Mouse (Mus musculus): ENCODE results near the gene Serpina10. TPM values are rescaled to one million over a fixed set of nuclear protein-coding genes. Genes with fewer than 3 reads are reported as not detected.
"Not testable (repeated sequence)": the region's sequence is repeated elsewhere in the genome, so short reads cannot be mapped to it uniquely, and the experiment has no call there.

The Serpina10 gene
- polyA plus RNA-seq, 1 experiment from 2014 or later, result 0.04 TPM

- Histone ChIP-seq H3K4me1 (no peaks in the 10 kb centered on the region), H3K4me3 (no peak overlapping the region), H3K27ac (no peak overlapping the region), H3K27me3 (replicated peaks) (no peaks in the 10 kb centered on the region), H3K4me2 (no peak overlapping the region), H3K9ac (no peak overlapping the region), H3K9me3 (no peaks in the 10 kb centered on the region), H3K36me3 (replicated peaks) (no peaks in the 10 kb centered on the region)
- WGBS, result 77% methylated on average over 2 of the region's 2 CpGs
- ATAC-seq (replicated peaks), result no peak
These were observed 32.8 kb downstream of the Serpina10 start for GRCm38 (mm10) chr12:103598411-103598810.

DNA sequence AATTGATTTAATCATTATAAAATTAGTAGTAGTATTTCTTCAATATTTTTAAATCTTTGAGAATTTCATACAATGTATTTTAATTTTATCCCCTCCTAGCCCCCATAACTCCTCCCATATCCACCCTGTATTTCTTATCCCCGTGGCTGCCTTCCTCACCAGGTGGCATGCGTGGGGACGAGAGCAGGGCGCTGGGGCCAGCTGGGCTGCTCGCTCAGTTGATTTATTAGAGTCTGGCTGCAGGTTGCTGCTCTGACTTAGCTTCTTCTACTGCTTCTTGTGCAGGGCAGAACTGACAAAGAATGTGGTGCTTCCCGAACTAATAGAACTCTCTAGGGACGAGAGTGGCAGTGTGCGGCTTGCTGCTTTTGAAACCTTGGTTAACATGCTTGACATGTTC is 47.5 kb downstream of the Serpina10 start:
- whole genome bisulfite sequencing, result 80% methylated on average over 8 of the region's 8 CpGs
- H3K36me3 ChIP-seq (replicated peaks), result no peaks in the 10 kb centered on the region
- no peaks in the 10 kb centered on the region for H3K4me1 ChIP-seq
- no peak overlapping the region for H3K4me3 ChIP-seq
- ATAC-seq (replicated peaks), result no peak
- H3K27me3 ChIP-seq (replicated peaks), result no peaks in the 10 kb centered on the region
- H3K4me2 ChIP-seq, result no peak overlapping the region
- no peaks in the 10 kb centered on the region for H3K9me3 ChIP-seq
- no peak overlapping the region for H3K27ac ChIP-seq
- no peak overlapping the region for H3K9ac ChIP-seq

DNA sequence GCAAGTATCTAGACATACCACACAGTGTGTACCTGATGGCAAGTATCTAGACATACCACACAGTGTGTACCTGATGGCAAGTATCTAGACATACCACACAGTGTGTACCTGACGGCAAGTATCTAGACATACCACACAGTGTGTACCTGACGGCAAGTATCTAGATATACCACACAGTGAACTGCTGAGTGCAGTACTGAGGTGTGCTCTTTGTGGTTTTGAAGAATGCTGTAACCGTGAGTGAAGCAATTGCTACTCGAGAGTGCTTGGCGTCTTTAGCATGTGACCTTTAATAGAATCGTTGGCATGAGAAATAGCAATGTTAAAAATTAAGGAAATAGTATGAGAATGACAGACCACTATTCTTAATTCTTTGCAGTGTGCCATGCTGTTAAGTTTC is 53.1 kb downstream of the Serpina10 start:
- H3K27me3 ChIP-seq (replicated peaks), result not testable (repeated sequence)

DNA sequence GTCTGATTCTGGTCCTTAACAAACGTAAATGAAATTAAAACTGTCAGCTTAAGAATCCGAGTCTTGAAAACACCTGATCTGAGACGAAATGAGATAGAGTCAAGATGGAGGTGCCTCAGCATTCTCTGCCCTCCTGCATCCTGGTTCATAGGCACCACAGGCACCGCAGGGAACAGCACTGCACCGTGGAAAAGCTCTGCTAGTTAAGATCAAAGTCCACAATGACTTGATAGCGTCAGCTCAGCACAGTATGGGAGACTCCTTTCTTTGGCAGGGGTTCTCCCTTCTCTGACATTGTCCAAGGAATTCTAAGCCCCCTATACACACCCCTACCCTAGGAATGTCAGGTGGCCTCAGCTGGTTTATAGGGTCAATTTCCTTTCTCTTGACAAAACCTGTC is 61.6 kb downstream of the Serpina10 start:
- H3K4me1 ChIP-seq, result no peaks in the 10 kb centered on the region
- H3K27ac ChIP-seq, result no peak overlapping the region
- ATAC-seq (replicated peaks), result no peak
- no peak overlapping the region for H3K4me2 ChIP-seq
- no peak overlapping the region for H3K9ac ChIP-seq
- no peaks in the 10 kb centered on the region for H3K27me3 ChIP-seq (replicated peaks)
- no peaks in the 10 kb centered on the region for H3K9me3 ChIP-seq
- H3K36me3 ChIP-seq (replicated peaks), result no peaks in the 10 kb centered on the region
- WGBS, result 65% methylated on average over 6 of the region's 6 CpGs
- H3K4me3 ChIP-seq, result no peak overlapping the region

More for the DNA sequence above, 53.1 kb downstream of the Serpina10 start:
- WGBS, result 95% methylated on average over 6 of the region's 6 CpGs
- H3K4me3 ChIP-seq; H3K27ac ChIP-seq; ATAC-seq (replicated peaks); H3K4me2 ChIP-seq; H3K4me1 ChIP-seq; H3K36me3 ChIP-seq (replicated peaks); H3K9me3 ChIP-seq; H3K9ac ChIP-seq: not testable (repeated sequence)

GRCm38 (mm10) chr12:103567129-103567528 is 64.1 kb downstream of the Serpina10 start:
- Histone ChIP-seq H3K4me1 (no peaks in the 10 kb centered on the region), H3K36me3 (replicated peaks) (no peaks in the 10 kb centered on the region), H3K4me2 (no peak overlapping the region), H3K9ac (no peak overlapping the region), H3K4me3 (no peak overlapping the region), H3K27ac (no peak overlapping the region), H3K9me3 (no peaks in the 10 kb centered on the region), H3K27me3 (replicated peaks) (no peaks in the 10 kb centered on the region)
- WGBS, result 68% methylated on average over 3 of the region's 3 CpGs
- no peak for ATAC-seq (replicated peaks)

- H3K4me3 ChIP-seq, result no peak overlapping the region
- 85% methylated on average over 7 of the region's 7 CpGs for WGBS
- no peaks in the 10 kb centered on the region for H3K4me1 ChIP-seq
- no peak overlapping the region for H3K4me2 ChIP-seq
- no peaks in the 10 kb centered on the region for H3K27me3 ChIP-seq (replicated peaks)
- no peaks in the 10 kb centered on the region for H3K36me3 ChIP-seq (replicated peaks)
- no peak for ATAC-seq (replicated peaks)
- H3K9ac ChIP-seq, result no peak overlapping the region
- no peaks in the 10 kb centered on the region for H3K9me3 ChIP-seq
- no peak overlapping the region for H3K27ac ChIP-seq
These were observed 66.1 kb downstream of the Serpina10 start for GRCm38 (mm10) chr12:103565151-103565550.

Other genes with a start within 250 kb of the Serpina10 start
- 23.9 and 28.4 TPM in 2 replicates for gene Otub2, start 242.8 kb downstream of the Serpina10 start, polyA plus RNA-seq (2015; fragmentation: Nextera tagmentation; extraction: Ambion mirVana)
- gene 9330161L09Rik, start 223.6 kb downstream of the Serpina10 start, polyA plus RNA-seq (2015; fragmentation: Nextera tagmentation; extraction: Ambion mirVana), result 1.8 and 2.0 TPM in 2 replicates
- 138 and 139 TPM in 2 replicates for gene Ddx24, start 205.6 kb downstream of the Serpina10 start, polyA plus RNA-seq (2015; fragmentation: Nextera tagmentation; extraction: Ambion mirVana)
- gene Ifi27, start 197.2 kb downstream of the Serpina10 start, polyA plus RNA-seq (2015; fragmentation: Nextera tagmentation; extraction: Ambion mirVana), result 15.1 and 15.4 TPM in 2 replicates
- 6.2 and 10.0 TPM in 2 replicates for gene Ifi27l2a, start 187.8 kb downstream of the Serpina10 start, polyA plus RNA-seq (2015; fragmentation: Nextera tagmentation; extraction: Ambion mirVana)
- not detected in 2 replicates for gene Ifi27l2b, start 174.2 kb downstream of the Serpina10 start, polyA plus RNA-seq (2015; fragmentation: Nextera tagmentation; extraction: Ambion mirVana)
- 2.7 and 2.9 TPM in 2 replicates for gene Ppp4r4, start 99.2 kb downstream of the Serpina10 start, polyA plus RNA-seq (2015; fragmentation: Nextera tagmentation; extraction: Ambion mirVana)
- gene Serpina6, start 25.8 kb upstream of the Serpina10 start, polyA plus RNA-seq (2015; fragmentation: Nextera tagmentation; extraction: Ambion mirVana), result 1.2 TPM in 1 of 2 replicates, not detected in the other
- gene Serpina16, start 44.7 kb upstream of the Serpina10 start, polyA plus RNA-seq (2015; fragmentation: Nextera tagmentation; extraction: Ambion mirVana), result not detected in 2 replicates
- not detected in 2 replicates for gene Serpina1f, start 64.1 kb upstream of the Serpina10 start, polyA plus RNA-seq (2015; fragmentation: Nextera tagmentation; extraction: Ambion mirVana)
- gene Serpina1d, start 142.1 kb upstream of the Serpina10 start, polyA plus RNA-seq (2015; fragmentation: Nextera tagmentation; extraction: Ambion mirVana), result 0.22 TPM in 1 of 2 replicates, not detected in the other
- 4.0 TPM in 1 of 2 replicates, not detected in the other for gene Serpina1b, start 198.9 kb upstream of the Serpina10 start, polyA plus RNA-seq (2015; fragmentation: Nextera tagmentation; extraction: Ambion mirVana)
- gene Serpina1a, start 232.1 kb upstream of the Serpina10 start, polyA plus RNA-seq (2015; fragmentation: Nextera tagmentation; extraction: Ambion mirVana), result 2.2 TPM in 1 of 2 replicates, not detected in the other